Comparison of ENCODE assay signal across 18 mouse cellular contexts in genomic region chr10:99410754-99411153, GRCm38 (mm10).
A peak's percentile ranks its signal among the peaks of the same experiment; 100 is the strongest.
DNase-seq lines count a peak whose midpoint lies in the region; ATAC-seq lines count a peak whose summit lies in the region.
"Had no signal": no experiment of that assay in that cellular context is flagged by ENCODE, and none has a peak within 500 bp of the region (broad histone marks: within the 10 kb centered on the region; RNA-seq: fewer than 3 reads in every experiment).

No protein-coding gene starts in this region.

- H3K4me3 ChIP-seq in kidney, embryonic 15.5 days (replicated peaks): no peak overlapping the region
- no peak overlapping the region for H3K4me3 ChIP-seq in heart, embryonic 12.5 days
- H3K4me3 ChIP-seq: embryonic facial prominence, embryonic 10.5 days; hindbrain, embryonic 13.5 days; midbrain, embryonic 12.5 days had no signal

- H3K36me3 ChIP-seq in kidney, embryonic 15.5 days: no peaks in the 10 kb centered on the region
- H3K36me3 ChIP-seq in heart, embryonic 12.5 days: no peaks in the 10 kb centered on the region
- H3K36me3 ChIP-seq: embryonic facial prominence, embryonic 10.5 days; G1E; hindbrain, embryonic 13.5 days; midbrain, embryonic 12.5 days had no signal

- peak; percentile 18 for DNase-seq in kidney, adult 9 months
- DNase-seq in heart, postnatal 4 days: peak; percentile 49
- DNase-seq in lung, postnatal 4 days: peak; percentile 42 to 62
- DNase-seq in cerebellum, postnatal 25 days: no peak
- DNase-seq in cerebellum, adult 11 months: no peak
- no peak for DNase-seq in urinary bladder, postnatal 36 days (ENCODE audit: low spot score in 2 of 2)
- DNase-seq: adrenal gland, adult 8-10 months; cerebellum, adult 9-10 months; gastrocnemius, postnatal 25 days; right cerebral cortex, postnatal 14 days; thymus, postnatal 25 days had no signal

- no peaks in the 10 kb centered on the region for H3K27me3 ChIP-seq in kidney, embryonic 15.5 days
- H3K27me3 ChIP-seq in heart, embryonic 12.5 days (replicated peaks): no peaks in the 10 kb centered on the region
- H3K27me3 ChIP-seq: hindbrain, embryonic 13.5 days; midbrain, embryonic 12.5 days had no signal

- H3K27ac ChIP-seq in kidney, embryonic 15.5 days: no peak overlapping the region
- 0 out of 2 replicates have a peak overlapping the region, but pooled peaks have one; percentile 43 for H3K27ac ChIP-seq in heart, embryonic 12.5 days (ENCODE audit: poor library complexity, severe bottlenecking)
- H3K27ac ChIP-seq: embryonic facial prominence, embryonic 10.5 days; hindbrain, embryonic 13.5 days; midbrain, embryonic 12.5 days had no signal

- 71% methylated on average over 3 of the region's 3 CpGs for WGBS in kidney, embryonic 15.5 days
- 20% methylated on average over 3 of the region's 3 CpGs for WGBS in heart, embryonic 12.5 days

- H3K4me1 ChIP-seq in kidney, embryonic 15.5 days: no peaks in the 10 kb centered on the region
- peaks cover 12% of the 10 kb centered on the region for H3K4me1 ChIP-seq in heart, embryonic 12.5 days (replicated peaks)
- H3K4me1 ChIP-seq: hindbrain, embryonic 13.5 days; midbrain, embryonic 12.5 days had no signal

- no peaks in the 10 kb centered on the region for H3K9me3 ChIP-seq in kidney, embryonic 15.5 days (replicated peaks)
- 0 out of 2 replicates have a peak, but pooled peaks cover 4% of the 10 kb centered on the region for H3K9me3 ChIP-seq in heart, embryonic 12.5 days (replicated peaks)
- H3K9me3 ChIP-seq: hindbrain, embryonic 13.5 days had no signal

- no peak overlapping the region for H3K4me2 ChIP-seq in kidney, embryonic 15.5 days
- no peak overlapping the region for H3K4me2 ChIP-seq in heart, embryonic 12.5 days
- H3K4me2 ChIP-seq: hindbrain, embryonic 13.5 days; midbrain, embryonic 12.5 days had no signal

- ATAC-seq in kidney, embryonic 15.5 days (replicated peaks; ENCODE audit: low FRiP score): no peak
- peak; percentile 76 for ATAC-seq in heart, embryonic 12.5 days (ENCODE audit: insufficient number of reproducible peaks, low FRiP score)
- ATAC-seq: intestine, postnatal 0 days had no signal

- no peak overlapping the region for H3K9ac ChIP-seq in kidney, embryonic 15.5 days
- H3K9ac ChIP-seq in heart, embryonic 12.5 days: no peak overlapping the region
- H3K9ac ChIP-seq: hindbrain, embryonic 13.5 days; midbrain, embryonic 12.5 days had no signal

Comparison
In these comparisons a context has a peak if more than half of its experiments do, and no peak if none do; other contexts are left out.
1. DNase-seq: peak in kidney, adult 9 months (single experiment), heart, postnatal 4 days (single experiment) and lung, postnatal 4 days (2 of 2); none in cerebellum, postnatal 25 days (0 of 2), cerebellum, adult 11 months (single experiment) and urinary bladder, postnatal 36 days (0 of 2).